Mouse (Mus musculus): ENCODE measurements around the gene Nod2. TPM values are rescaled to one million over a fixed set of nuclear protein-coding genes. Genes with fewer than 3 reads are reported as not detected.

The Nod2 gene
- polyA plus RNA-seq, 1 experiment from 2014 or later, result 0.15 TPM

DNA sequence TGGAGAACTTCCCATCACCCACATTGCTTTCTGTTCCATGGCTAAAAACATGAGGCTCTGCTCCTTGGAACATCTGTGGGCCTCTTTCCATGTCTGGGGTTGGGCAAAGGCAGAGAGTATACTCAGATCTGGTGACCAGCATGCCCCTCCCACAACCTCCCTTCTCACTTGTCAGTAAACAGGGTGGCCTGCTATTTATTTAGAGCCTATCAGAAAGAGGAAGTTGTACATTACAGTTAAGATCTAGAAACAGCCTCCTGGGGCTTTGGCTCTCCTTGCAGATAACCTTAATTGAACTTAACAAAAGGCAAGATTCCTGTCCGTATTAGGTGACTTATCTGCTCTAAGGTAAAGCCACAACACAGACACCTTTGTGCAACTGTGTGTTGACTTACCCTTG lies 19.3 kb downstream of the Nod2 start:
- H3K4me3 ChIP-seq (ENCODE audit: low read length), result no peak overlapping the region
- H3K9ac ChIP-seq (ENCODE audit: low read depth, low read length), result no peak overlapping the region
- no peak overlapping the region for H3K4me2 ChIP-seq (replicated peaks; ENCODE audit: low read depth, low read length)
- no peaks in the 10 kb centered on the region for H3K27me3 ChIP-seq (ENCODE audit: control insufficient read depth, insufficient read depth, low read length)
- no peak for ATAC-seq (ENCODE audit: low FRiP score, low TSS enrichment)
- H3K27ac ChIP-seq (ENCODE audit: low read depth, low read length), result no peak overlapping the region
- peaks cover 11% of the 10 kb centered on the region; the same call in 1 of the 2 replicates for H3K4me1 ChIP-seq (ENCODE audit: control insufficient read depth, insufficient read depth, low read length)
- whole genome bisulfite sequencing, result 53% methylated on average over 1 of the region's 1 CpGs
- H3K36me3 ChIP-seq (ENCODE audit: control insufficient read depth, insufficient read depth, low read length), result no peaks in the 10 kb centered on the region
- H3K9me3 ChIP-seq (ENCODE audit: control insufficient read depth, low read length), result no peaks in the 10 kb centered on the region

DNA sequence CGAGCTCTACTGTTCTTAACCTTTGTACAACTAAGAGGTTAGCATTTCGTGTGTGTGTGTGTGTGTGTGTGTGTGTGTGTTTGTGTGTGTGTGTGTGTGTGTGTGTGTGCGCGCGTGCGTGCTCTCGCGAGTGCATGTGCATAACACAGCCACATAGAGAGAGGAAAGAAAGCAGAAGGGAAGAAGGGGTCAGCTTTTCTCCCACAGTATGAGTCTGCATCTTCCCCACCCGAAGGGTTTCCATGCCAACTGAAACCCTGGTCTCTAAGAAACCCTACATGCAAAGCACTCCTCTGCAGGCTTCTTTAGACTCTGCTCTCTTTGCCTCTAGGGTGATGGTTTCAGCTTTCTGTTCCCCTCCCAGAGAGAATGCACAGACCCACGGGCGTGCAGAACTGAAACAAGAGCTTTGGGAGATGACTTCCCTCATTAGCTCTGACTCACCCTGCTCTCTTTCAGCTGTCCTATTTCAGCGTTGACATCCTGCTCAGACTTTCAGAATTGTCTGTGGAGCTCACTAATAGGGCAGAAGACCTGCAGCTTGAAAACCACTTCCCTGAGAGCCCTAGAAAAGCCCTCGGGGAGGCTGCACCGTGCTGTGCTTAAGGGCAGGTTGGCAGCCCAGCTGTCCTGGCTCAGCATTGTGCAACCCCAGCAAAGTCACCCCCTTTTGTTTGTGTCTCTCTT lies 21.4 kb downstream of the Nod2 start:
- peak; percentile 53 for ATAC-seq (ENCODE audit: low FRiP score, low TSS enrichment)
- WGBS, result 47% methylated on average over 10 of the region's 14 CpGs

DNA sequence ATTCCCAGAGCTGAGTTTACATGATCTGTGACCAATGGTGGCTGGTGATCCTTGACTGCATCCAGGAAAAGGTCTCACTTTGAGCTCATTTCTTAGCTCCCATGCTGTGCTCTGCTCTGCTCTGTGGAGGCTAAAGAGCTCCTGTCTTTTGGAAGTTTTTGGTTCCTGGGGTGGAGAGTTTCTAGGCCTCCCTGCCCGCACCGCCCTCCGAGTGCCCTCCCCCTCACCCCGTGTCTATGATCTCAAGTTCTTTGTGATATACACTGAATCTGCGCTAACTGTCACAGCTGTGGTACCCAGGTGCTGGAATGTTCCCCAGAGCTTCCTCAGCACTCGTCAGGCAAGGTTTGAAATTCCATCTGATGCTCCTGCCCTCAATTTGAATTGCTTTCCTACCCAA lies 23.7 kb downstream of the Nod2 start:
- Histone ChIP-seq H3K9me3 (ENCODE audit: control insufficient read depth, low read length) (no peaks in the 10 kb centered on the region), H3K4me3 (ENCODE audit: low read length) (no peak overlapping the region), H3K27me3 (ENCODE audit: control insufficient read depth, insufficient read depth, low read length) (no peaks in the 10 kb centered on the region), H3K9ac (ENCODE audit: low read depth, low read length) (no peak overlapping the region), H3K4me2 (replicated peaks; ENCODE audit: low read depth, low read length) (no peak overlapping the region), H3K27ac (ENCODE audit: low read depth, low read length) (no peak overlapping the region), H3K4me1 (ENCODE audit: control insufficient read depth, insufficient read depth, low read length) (peaks cover 7% of the 10 kb centered on the region; the same call in 1 of the 2 replicates), H3K36me3 (ENCODE audit: control insufficient read depth, insufficient read depth, low read length) (no peaks in the 10 kb centered on the region)
- ATAC-seq (ENCODE audit: low FRiP score, low TSS enrichment), result no peak
- WGBS, result 58% methylated on average over 6 of the region's 6 CpGs

More for the DNA sequence above, 21.4 kb downstream of the Nod2 start:
- Histone ChIP-seq H3K36me3 (ENCODE audit: control insufficient read depth, insufficient read depth, low read length) (no peaks in the 10 kb centered on the region), H3K4me1 (ENCODE audit: control insufficient read depth, insufficient read depth, low read length) (peaks cover 11% of the 10 kb centered on the region; the same call in 1 of the 2 replicates), H3K4me3 (ENCODE audit: low read length) (no peak overlapping the region), H3K27me3 (ENCODE audit: control insufficient read depth, insufficient read depth, low read length) (no peaks in the 10 kb centered on the region), H3K4me2 (replicated peaks; ENCODE audit: low read depth, low read length) (no peak overlapping the region), H3K9me3 (ENCODE audit: control insufficient read depth, low read length) (no peaks in the 10 kb centered on the region), H3K9ac (ENCODE audit: low read depth, low read length) (no peak overlapping the region), H3K27ac (ENCODE audit: low read depth, low read length) (no peak overlapping the region)

DNA sequence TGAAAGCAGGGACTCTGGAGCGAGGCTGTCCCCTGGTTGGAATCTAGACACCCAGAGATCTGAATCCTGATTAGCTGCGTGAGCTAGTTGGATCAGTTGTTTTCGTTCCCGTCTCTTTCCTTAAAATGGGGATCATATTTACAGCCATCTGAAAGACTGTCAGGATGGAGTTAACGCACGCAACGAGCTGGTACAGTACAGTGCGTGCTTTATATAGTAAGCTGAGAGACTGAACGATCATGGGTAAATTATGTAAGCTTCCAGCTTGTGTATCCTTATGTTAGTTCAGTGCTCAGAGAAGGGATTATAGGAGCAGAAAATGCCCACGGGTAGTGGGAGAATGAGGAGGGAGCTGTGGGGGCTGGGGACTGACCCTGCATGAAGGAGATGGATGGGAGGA lies 24.5 kb downstream of the Nod2 start:
- H3K27me3 ChIP-seq (ENCODE audit: control insufficient read depth, insufficient read depth, low read length), result no peaks in the 10 kb centered on the region
- 63% methylated on average over 10 of the region's 10 CpGs for WGBS
- peaks cover 7% of the 10 kb centered on the region; the same call in 1 of the 2 replicates for H3K4me1 ChIP-seq (ENCODE audit: control insufficient read depth, insufficient read depth, low read length)
- no peaks in the 10 kb centered on the region for H3K36me3 ChIP-seq (ENCODE audit: control insufficient read depth, insufficient read depth, low read length)
- no peak overlapping the region for H3K9ac ChIP-seq (ENCODE audit: low read depth, low read length)
- no peak overlapping the region for H3K27ac ChIP-seq (ENCODE audit: low read depth, low read length)
- ATAC-seq (ENCODE audit: low FRiP score, low TSS enrichment), result no peak
- no peak overlapping the region for H3K4me2 ChIP-seq (replicated peaks; ENCODE audit: low read depth, low read length)
- no peak overlapping the region for H3K4me3 ChIP-seq (ENCODE audit: low read length)
- H3K9me3 ChIP-seq (ENCODE audit: control insufficient read depth, low read length), result no peaks in the 10 kb centered on the region

DNA sequence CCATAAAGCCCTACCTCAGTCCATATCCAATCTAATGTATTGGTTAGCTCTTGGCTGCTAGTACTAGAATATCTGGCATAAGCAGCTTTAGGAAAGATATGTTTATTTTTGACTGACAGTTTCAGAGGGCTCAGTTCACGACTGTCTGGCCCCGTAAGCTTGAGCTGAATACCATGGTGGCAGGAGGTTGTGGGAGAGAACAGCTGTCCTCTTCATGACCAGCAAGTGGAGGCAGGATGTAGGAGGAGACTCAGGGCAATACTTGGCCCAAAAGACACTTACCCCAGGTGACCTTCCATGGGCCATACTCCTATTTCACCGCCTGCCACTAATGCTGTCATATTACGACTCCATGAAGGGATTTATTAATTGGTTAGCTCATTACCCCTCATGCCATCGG lies 26.7 kb downstream of the Nod2 start:
- Histone ChIP-seq H3K9ac (ENCODE audit: low read depth, low read length) (no peak overlapping the region), H3K4me2 (replicated peaks; ENCODE audit: low read depth, low read length) (no peak overlapping the region), H3K36me3 (ENCODE audit: control insufficient read depth, insufficient read depth, low read length) (no peaks in the 10 kb centered on the region), H3K4me1 (ENCODE audit: control insufficient read depth, insufficient read depth, low read length) (peaks cover under 1% of the 10 kb centered on the region; the same call in 1 of the 2 replicates), H3K4me3 (ENCODE audit: low read length) (no peak overlapping the region), H3K27me3 (ENCODE audit: control insufficient read depth, insufficient read depth, low read length) (no peaks in the 10 kb centered on the region), H3K27ac (ENCODE audit: low read depth, low read length) (no peak overlapping the region), H3K9me3 (ENCODE audit: control insufficient read depth, low read length) (no peaks in the 10 kb centered on the region)
- ATAC-seq (ENCODE audit: low FRiP score, low TSS enrichment), result no peak
- 63% methylated on average over 5 of the region's 5 CpGs for WGBS

DNA sequence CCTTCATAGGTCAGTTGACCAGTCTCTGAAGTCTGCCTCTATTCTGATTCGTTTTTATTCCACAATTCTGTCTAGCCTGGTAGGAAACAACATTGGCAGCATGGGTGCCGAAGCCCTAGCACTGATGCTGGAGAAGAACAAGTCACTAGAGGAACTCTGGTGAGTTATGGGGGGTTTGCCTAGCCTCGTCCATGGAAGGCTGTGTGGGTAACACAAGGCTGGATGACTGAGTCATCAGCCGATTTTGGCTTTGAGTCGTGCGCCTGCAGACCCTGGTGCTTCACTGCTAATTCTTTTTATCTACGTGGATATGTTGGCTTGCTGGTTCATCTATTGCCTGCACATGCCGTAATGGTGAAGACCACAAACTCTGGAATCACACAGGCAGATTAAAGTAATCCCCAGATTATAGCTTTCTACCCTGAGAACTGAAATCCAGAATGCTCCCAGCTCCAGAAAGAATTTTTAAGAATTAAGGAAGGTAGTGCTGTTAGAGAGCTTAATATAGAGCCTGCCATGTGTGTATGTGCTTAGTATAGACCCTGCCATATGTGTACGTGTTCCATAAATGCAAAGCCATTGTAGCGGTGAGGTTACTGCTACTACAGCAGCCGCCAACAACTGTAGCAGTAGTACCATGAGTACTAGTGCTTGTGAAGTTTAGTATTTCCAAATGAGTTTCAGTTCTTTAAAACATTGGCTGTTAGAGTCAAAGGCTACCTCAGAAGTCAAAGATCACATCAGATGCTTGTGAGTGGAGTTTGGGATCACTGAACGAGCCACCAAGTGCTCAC lies 28.5 kb downstream of the Nod2 start:
- no peak for ATAC-seq (ENCODE audit: low FRiP score, low TSS enrichment)
- 88% methylated on average over 12 of the region's 12 CpGs for WGBS

DNA sequence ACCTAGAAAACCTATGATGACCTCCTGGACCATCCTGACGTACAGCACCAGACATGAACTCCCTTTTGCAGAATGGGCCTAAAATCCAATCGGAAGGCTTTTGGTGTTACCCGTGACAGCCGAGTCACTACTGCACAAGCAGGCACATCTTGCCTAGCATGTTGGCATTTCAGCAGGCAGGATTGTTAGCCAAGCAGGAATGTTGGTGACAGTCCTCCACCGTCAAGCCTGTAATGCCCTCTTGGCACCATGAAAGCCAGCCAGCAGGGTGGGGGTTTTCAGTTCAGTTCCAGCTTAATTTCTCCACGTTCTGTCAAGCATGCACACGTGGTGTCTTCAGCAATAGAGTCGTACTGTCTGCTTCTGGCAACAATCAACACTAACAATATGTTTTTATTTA lies 30.0 kb downstream of the Nod2 start:
- H3K27me3 ChIP-seq (ENCODE audit: control insufficient read depth, insufficient read depth, low read length), result no peaks in the 10 kb centered on the region
- H3K27ac ChIP-seq (ENCODE audit: low read depth, low read length), result no peak overlapping the region
- H3K36me3 ChIP-seq (ENCODE audit: control insufficient read depth, insufficient read depth, low read length), result no peaks in the 10 kb centered on the region
- H3K4me3 ChIP-seq (ENCODE audit: low read length), result no peak overlapping the region
- WGBS, result 80% methylated on average over 8 of the region's 8 CpGs
- no peaks in the 10 kb centered on the region for H3K4me1 ChIP-seq (ENCODE audit: control insufficient read depth, insufficient read depth, low read length)
- no peak overlapping the region for H3K4me2 ChIP-seq (replicated peaks; ENCODE audit: low read depth, low read length)
- no peak overlapping the region for H3K9ac ChIP-seq (ENCODE audit: low read depth, low read length)
- no peaks in the 10 kb centered on the region for H3K9me3 ChIP-seq (ENCODE audit: control insufficient read depth, low read length)
- ATAC-seq (ENCODE audit: low FRiP score, low TSS enrichment), result no peak

More for the DNA sequence above, 28.5 kb downstream of the Nod2 start:
- Histone ChIP-seq H3K27me3 (ENCODE audit: control insufficient read depth, insufficient read depth, low read length) (no peaks in the 10 kb centered on the region), H3K4me2 (replicated peaks; ENCODE audit: low read depth, low read length) (no peak overlapping the region), H3K4me3 (ENCODE audit: low read length) (no peak overlapping the region), H3K4me1 (ENCODE audit: control insufficient read depth, insufficient read depth, low read length) (no peaks in the 10 kb centered on the region), H3K9ac (ENCODE audit: low read depth, low read length) (no peak overlapping the region), H3K9me3 (ENCODE audit: control insufficient read depth, low read length) (no peaks in the 10 kb centered on the region), H3K27ac (ENCODE audit: low read depth, low read length) (no peak overlapping the region), H3K36me3 (ENCODE audit: control insufficient read depth, insufficient read depth, low read length) (no peaks in the 10 kb centered on the region)

DNA sequence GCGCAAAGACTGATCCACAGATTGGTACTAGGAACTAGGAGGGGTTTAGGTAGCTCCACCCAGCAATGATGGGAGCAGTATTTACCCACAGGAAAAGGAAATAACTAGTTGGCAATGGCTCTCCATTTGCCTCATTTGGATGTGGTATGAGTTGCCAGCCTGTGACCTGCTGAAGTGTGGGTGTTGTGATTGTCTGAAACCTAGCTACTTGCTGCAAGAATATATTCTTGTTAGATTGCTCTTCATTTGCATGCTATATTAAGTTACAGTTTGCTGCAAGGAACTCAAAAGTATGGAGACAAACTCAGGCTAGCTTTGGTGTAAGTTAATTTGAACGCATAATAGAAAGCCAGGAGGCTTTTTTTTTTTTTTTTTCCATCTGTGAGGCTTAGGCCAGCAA lies 33.5 kb downstream of the Nod2 start:
- H3K4me3 ChIP-seq (ENCODE audit: low read length), result no peak overlapping the region
- H3K9me3 ChIP-seq (ENCODE audit: control insufficient read depth, low read length), result no peaks in the 10 kb centered on the region
- no peak overlapping the region for H3K27ac ChIP-seq (ENCODE audit: low read depth, low read length)
- 91% methylated on average over 2 of the region's 2 CpGs for WGBS
- H3K36me3 ChIP-seq (ENCODE audit: control insufficient read depth, insufficient read depth, low read length), result no peaks in the 10 kb centered on the region
- no peak for ATAC-seq (ENCODE audit: low FRiP score, low TSS enrichment)
- no peaks in the 10 kb centered on the region for H3K4me1 ChIP-seq (ENCODE audit: control insufficient read depth, insufficient read depth, low read length)
- H3K27me3 ChIP-seq (ENCODE audit: control insufficient read depth, insufficient read depth, low read length), result no peaks in the 10 kb centered on the region
- no peak overlapping the region for H3K9ac ChIP-seq (ENCODE audit: low read depth, low read length)
- H3K4me2 ChIP-seq (replicated peaks; ENCODE audit: low read depth, low read length), result no peak overlapping the region

DNA sequence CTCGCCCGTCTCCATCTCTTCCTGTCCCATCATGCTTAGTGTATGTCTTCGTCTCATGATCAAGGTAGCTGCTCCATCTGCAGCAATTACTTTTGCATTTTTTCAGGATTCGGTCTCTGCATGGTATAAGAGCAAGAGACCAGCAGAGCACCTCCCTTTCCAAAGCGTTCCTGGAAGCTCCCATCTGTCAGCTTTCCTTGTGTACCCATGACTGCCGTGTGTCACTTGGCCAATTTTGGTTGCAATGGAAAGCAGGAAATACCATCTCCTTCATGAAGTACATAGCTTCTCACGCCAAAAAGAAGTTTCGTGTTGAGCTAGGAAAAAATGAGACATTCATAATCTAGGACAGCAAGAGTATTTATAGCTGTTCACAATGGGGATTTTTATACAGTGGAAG lies 33.9 kb downstream of the Nod2 start:
- Histone ChIP-seq H3K36me3 (ENCODE audit: control insufficient read depth, insufficient read depth, low read length) (no peaks in the 10 kb centered on the region), H3K27me3 (ENCODE audit: control insufficient read depth, insufficient read depth, low read length) (no peaks in the 10 kb centered on the region), H3K9ac (ENCODE audit: low read depth, low read length) (no peak overlapping the region), H3K4me2 (replicated peaks; ENCODE audit: low read depth, low read length) (no peak overlapping the region), H3K4me3 (ENCODE audit: low read length) (no peak overlapping the region), H3K9me3 (ENCODE audit: control insufficient read depth, low read length) (no peaks in the 10 kb centered on the region), H3K27ac (ENCODE audit: low read depth, low read length) (no peak overlapping the region), H3K4me1 (ENCODE audit: control insufficient read depth, insufficient read depth, low read length) (no peaks in the 10 kb centered on the region)
- ATAC-seq (ENCODE audit: low FRiP score, low TSS enrichment), result no peak
- 89% methylated on average over 8 of the region's 8 CpGs for whole genome bisulfite sequencing
